Mouse (Mus musculus) kidney, adult 11 months (tissue): ENCODE results near the gene Olfr691.
"Not testable (repeated sequence)": the region's sequence is repeated elsewhere in the genome, so short reads cannot be mapped to it uniquely, and the experiment has no call there.

Source experiments
- DNase-seq: peaks from one replicate; pipeline ENCODE4 v3.0.0; 2022

The Olfr691 gene

GRCm38 (mm10) chr7:105342170-105342569, at the start of gene Olfr691:
Olfr691 (minus strand) TSS chr7:105342270.
- no peak for DNase-seq

- no peak for DNase-seq
Observed at GRCm38 (mm10) chr7:105390236-105390635, 48.2 kb upstream of the Olfr691 start.

DNA sequence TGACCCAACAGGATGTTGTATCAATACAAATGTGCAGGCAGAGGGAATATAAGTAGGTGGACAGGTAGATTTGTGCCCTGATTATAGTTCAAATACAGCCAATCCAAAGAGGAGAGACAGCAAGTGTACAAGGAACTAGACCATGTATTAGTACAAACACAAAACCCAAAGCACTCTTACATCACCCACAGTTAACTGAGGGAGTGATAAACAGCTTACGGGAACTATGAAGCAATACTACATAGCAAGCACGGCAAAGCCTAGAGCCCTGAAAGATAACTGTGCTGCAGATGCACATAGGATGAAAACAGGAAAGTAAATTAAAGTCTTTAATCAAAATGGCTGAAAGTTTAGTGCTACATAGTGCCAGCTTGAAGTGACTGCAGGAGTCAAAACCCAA, 45.6 kb upstream of the Olfr691 start:
- no peak for DNase-seq

GRCm38 (mm10) chr7:105380329-105380728, 38.3 kb upstream of the Olfr691 start:
- no peak for DNase-seq

DNA sequence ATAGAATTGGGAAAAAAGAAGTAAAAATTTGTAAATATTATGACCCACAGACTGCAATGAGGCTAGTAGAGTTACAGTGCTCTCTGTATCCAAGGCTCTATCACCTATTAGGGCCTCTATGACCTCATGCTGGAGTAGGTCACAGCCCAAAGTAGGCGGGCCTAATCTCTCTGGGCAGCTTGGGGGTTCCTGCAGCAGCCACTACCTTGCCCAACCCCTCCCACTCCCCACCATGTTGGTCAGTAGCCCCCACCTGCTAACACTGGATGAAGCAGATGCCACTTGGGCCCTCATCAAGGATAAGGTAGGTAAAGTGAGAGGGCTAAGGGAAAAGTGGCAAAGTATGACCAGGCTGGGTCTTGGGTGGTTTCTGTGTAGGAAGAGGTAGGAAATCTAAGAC, 32.8 kb upstream of the Olfr691 start, which contains the start of gene Gm5901:
Gene Gm5901 (plus strand): TSS at position 173 of the 400 bp plus-strand sequence.
- no peak for DNase-seq

- no peak for DNase-seq
Observed at GRCm38 (mm10) chr7:105373976-105374375, 31.9 kb upstream of the Olfr691 start.

DNA sequence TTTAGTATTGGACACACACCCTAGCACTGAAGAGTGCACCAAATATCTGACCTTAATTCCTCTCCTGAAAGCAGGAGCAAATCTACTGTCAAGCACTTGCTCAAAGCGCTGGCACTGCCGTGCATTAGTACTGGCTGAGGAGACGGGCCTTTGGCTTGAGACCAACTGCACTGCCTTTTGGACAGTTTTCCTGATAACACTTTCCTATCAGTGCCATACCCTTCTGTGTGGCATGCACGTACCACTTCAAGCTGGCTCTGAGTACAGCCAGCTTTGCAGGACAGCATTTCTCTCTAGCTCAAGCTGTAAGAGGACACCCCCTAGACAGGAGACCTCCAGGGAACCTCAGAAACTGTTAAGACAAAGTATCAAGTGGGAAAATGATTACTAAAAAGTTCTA, 31.4 kb upstream of the Olfr691 start:
- no peak for DNase-seq

GRCm38 (mm10) chr7:105372912-105373311, 30.8 kb upstream of the Olfr691 start:
- no peak for DNase-seq

GRCm38 (mm10) chr7:105368521-105368920, 26.5 kb upstream of the Olfr691 start:
- no peak for DNase-seq

DNA sequence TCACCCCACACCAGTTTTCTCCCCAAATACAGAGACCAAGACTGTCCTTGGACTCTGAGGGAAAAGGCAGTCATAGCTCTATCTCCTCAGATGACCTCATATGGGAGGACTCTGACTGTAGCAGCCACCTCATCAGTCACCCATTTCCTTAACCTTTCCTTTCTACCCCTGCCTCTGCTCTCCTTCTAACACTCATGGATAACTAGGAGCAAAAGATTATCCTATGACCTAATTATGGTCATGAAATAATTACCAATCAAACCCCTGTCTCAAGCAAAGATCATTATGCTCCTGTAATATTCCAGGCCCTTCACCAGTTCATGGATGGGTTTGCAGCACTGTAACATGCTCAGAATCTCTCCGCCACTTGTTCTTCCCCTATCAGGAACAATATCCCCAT, 25.9 kb upstream of the Olfr691 start, which contains the start of gene Olfr692:
Gene Olfr692 (plus strand): TSS at position 301 of the 400 bp plus-strand sequence.
- no peak for DNase-seq

- no peak for DNase-seq
Observed at GRCm38 (mm10) chr7:105367268-105367667, 25.2 kb upstream of the Olfr691 start.

GRCm38 (mm10) chr7:105361713-105362112, 19.6 kb upstream of the Olfr691 start:
- no peak for DNase-seq

- DNase-seq: not testable (repeated sequence)
Observed at GRCm38 (mm10) chr7:105356487-105356886, 14.4 kb upstream of the Olfr691 start.

GRCm38 (mm10) chr7:105356064-105356463, 14.0 kb upstream of the Olfr691 start:
- DNase-seq: not testable (repeated sequence)

DNA sequence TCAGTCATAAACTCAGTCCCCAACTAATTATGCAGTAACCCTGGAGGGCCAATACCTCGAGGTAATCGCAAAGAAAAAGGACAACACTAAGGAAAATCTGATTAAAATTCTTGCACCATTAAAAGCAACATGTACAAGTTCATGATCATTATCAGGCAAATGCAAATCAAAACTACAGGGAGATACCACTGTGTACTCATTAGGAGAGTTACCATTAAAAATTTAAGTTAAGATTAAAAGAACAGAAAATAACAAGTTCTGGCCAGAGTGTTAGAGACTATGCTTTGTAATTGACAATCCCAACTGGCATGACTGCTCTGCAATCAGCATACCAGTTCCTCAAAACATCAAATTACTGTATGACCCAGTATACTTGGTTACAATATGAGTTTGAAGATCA, 682 bp upstream of the Olfr691 start:
- DNase-seq: no peak

DNA sequence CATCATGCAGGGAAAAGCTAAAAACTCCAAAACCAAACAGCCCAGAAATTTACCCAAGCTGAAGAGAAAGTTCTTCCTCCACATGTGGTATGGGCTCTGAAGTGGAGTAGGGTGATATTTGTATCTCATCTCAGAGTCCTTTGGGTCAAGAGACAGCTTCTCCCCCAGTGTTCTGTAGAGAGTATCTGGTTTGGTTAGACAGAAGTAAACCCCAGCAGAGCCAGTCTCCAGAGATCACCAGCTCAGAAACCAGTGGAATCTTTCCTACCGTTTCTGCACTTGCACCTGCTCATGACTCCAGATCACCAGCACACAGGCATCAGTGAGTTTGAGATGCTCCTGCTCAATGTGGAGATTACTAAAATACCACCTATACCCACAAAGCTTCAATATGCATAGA, 8.1 kb downstream of the Olfr691 start, which contains the start of gene Olfr690:
Gene Olfr690 (minus strand): TSS at position 101 of the 400 bp plus-strand sequence.
- DNase-seq: no peak

DNA sequence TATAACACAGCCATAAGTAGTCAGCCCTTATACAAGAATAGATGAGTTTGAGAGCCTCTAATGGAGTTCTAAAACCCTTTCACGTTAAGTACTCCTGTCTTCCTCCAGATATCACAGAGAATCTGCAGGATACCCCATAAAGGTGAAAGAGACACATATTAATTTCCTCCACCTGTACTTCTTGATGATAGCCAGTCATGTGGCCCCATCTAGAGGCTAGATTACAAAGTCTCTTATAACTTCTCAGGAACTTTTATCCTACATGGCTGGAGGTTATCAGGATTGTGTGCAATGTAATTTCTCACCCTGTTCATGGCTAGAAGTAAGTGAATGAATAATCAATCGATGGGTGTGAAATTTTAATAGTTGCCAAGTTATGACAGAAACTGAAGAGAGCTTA, 16.8 kb downstream of the Olfr691 start:
- no peak for DNase-seq

- DNase-seq: no peak
Observed at GRCm38 (mm10) chr7:105310865-105311264, 31.2 kb downstream of the Olfr691 start, which contains the start of gene Olfr689. Olfr689 (plus strand) TSS chr7:105311165.

DNA sequence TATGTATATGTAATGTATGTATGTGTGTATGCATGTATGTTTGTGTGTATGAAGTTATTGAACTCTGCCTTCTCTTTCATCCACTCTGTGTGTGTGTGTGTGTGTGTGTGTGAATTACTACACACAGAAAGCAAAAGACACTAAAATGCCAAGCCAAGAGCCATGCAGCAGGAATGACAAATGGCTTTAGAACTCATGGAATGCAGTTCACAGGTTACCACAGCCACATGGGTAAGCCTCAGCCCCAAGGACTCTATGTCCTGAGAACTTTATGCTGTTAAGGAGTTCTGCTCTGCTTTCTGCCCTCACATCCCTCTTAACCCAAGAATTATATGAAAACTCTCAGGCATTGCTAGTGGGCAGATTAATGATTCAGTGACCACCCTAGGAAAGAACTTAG, 52.0 kb downstream of the Olfr691 start:
- no peak for DNase-seq

DNA sequence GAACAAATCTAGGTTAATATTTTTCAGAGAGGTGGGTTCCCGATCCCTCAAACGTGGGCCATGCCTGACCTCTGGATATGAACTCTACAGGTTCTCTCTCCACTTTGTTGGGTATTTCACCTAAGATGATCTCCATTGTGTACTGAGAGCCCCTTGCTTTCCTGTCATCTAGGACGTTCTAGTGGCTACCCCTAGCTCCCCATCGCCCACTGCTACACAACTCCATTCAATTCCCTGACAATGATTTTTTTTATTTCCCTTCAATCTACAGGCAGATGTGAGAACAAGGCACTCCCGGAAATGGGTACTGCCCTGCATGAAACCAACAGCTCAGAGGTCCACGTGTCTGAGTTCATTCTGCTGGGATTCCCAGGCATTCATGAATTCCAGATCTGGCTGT, 54.3 kb downstream of the Olfr691 start, which contains the start of gene Olfr688:
Gene Olfr688 (plus strand): TSS at position 301 of the 400 bp plus-strand sequence.
- no peak for DNase-seq
